Comparison of ENCODE assay signal across 18 mouse cellular contexts in genomic region chr1:132065475-132066172, GRCm38 (mm10). TPM values are rescaled to one million over a fixed set of nuclear protein-coding genes. Genes with fewer than 3 reads are reported as not detected.
DNase-seq lines count a peak whose midpoint lies in the region; ATAC-seq and TF ChIP-seq lines count a peak whose summit lies in the region.
"Had no signal": no experiment of that assay in that cellular context is flagged by ENCODE, and none has a peak within 500 bp of the region (broad histone marks: within the 10 kb centered on the region; RNA-seq: fewer than 3 reads in every experiment).

No protein-coding gene starts in this region.

- no peak for TF ChIP-seq POLR2A in brain, embryonic 14.5 days (IDR thresholded peaks at IDR 0.05; ENCODE audit: borderline replicate concordance, extremely low read depth, insufficient read depth, insufficient read length, poor library complexity, severe bottlenecking)

- TF ChIP-seq CTCF in brain, embryonic 14.5 days (IDR thresholded peaks at IDR 0.05; ENCODE audit: borderline replicate concordance, extremely low read depth, insufficient read depth, insufficient read length), result no peak

- DNase-seq in layer of hippocampus, adult 11-12 months (ENCODE audit: low spot score), result peak; percentile 51
- no peak for DNase-seq in layer of hippocampus, postnatal 25 days (ENCODE audit: extremely low spot score in 1 of 2, low spot score in 1 of 2)
- peak; percentile 28 for DNase-seq in right cerebral cortex, adult 18-20 months
- no peak for DNase-seq in right cerebral cortex, adult 2 months (ENCODE audit: low spot score in 2 of 2)
- DNase-seq in brain, embryonic 14.5 days (ENCODE audit: low read depth), result peak; percentile 15
- DNase-seq in ovary, postnatal 36 days (ENCODE audit: low spot score), result no peak
- DNase-seq: cerebellum, adult 9-11 months; gastrocnemius, postnatal 14 days; heart, adult 11 months; heart, postnatal 10 days; kidney, adult 9 months; kidney, postnatal 25 days; liver; lung, postnatal 36 days; spleen, adult 18-20 months had no signal

- ATAC-seq in CD4-positive, CD25-positive, alpha-beta regulatory T cell, adult 4 months, result no peak
- ATAC-seq: hindbrain, embryonic 16.5 days; intestine, embryonic 15.5 days had no signal

RNA-seq across cellular contexts. Expression of gene Mfsd4a, which starts 2.2 kb away (rescaled TPM):
- 10 to 100 TPM; 61.3 to 72.8 TPM for total RNA-seq in layer of hippocampus, postnatal 25 days (2021)
- 2.0 and 2.2 TPM in 2 replicates for polyA plus RNA-seq in brain, embryonic 14.5 days (2012; rRNA removed)
- 10 to 100 TPM; 29.5 to 38.7 TPM for polyA plus RNA-seq in CD4-positive, CD25-positive, alpha-beta regulatory T cell, adult 4 months (2017; shearing (Covaris generic))

RNA-seq across cellular contexts. Expression of gene Elk4, which starts 58.2 kb away (rescaled TPM):
- total RNA-seq in layer of hippocampus, postnatal 25 days (2021), result 10 to 100 TPM; 51.8 to 60.4 TPM
- 12.7 and 16.6 TPM in 2 replicates for polyA plus RNA-seq in brain, embryonic 14.5 days (2012; rRNA removed)
- 10 to 100 TPM; 58.2 to 68.3 TPM for polyA plus RNA-seq in CD4-positive, CD25-positive, alpha-beta regulatory T cell, adult 4 months (2017; shearing (Covaris generic))

Comparison
In these comparisons a context has a peak if more than half of its experiments do, and no peak if none do; other contexts are left out.
1. DNase-seq: peak in layer of hippocampus, adult 11-12 months (single experiment), right cerebral cortex, adult 18-20 months (single experiment) and brain, embryonic 14.5 days (single experiment); none in layer of hippocampus, postnatal 25 days (0 of 2), right cerebral cortex, adult 2 months (0 of 2) and ovary, postnatal 36 days (single experiment).